Mouse (Mus musculus): Measurements from ENCODE around the gene Ccl6. TPM values are rescaled to one million over a fixed set of nuclear protein-coding genes. Genes with fewer than 3 reads are reported as not detected.

Ccl6 gene
- polyA plus RNA-seq, 1 experiment, result not detected

- no peaks in the 10 kb centered on the region for H3K27me3 ChIP-seq (ENCODE audit: control insufficient read depth)
- H3K9me3 ChIP-seq (ENCODE audit: control insufficient read depth, low read length), result no peaks in the 10 kb centered on the region
Measured at GRCm38 (mm10) chr11:83603399-83603798, 10.5 kb upstream of the Ccl6 start.

GRCm38 (mm10) chr11:83600576-83600975 is 7.7 kb upstream of the Ccl6 start:
- Histone ChIP-seq H3K4me3 (replicated peaks) (no peak overlapping the region), H3K36me3 (ENCODE audit: control insufficient read depth) (no peaks in the 10 kb centered on the region), H3K4me1 (ENCODE audit: control insufficient read depth) (no peaks in the 10 kb centered on the region), H3K9me3 (ENCODE audit: control insufficient read depth, low read length) (no peaks in the 10 kb centered on the region), H3K27me3 (ENCODE audit: control insufficient read depth) (no peaks in the 10 kb centered on the region)
- TF ChIP-seq GATA1 (IDR thresholded peaks at IDR 0.05; ENCODE audit: low read length) (no peak), TAL1 (IDR thresholded peaks at IDR 0.05; ENCODE audit: low read length) (no peak)

More at GRCm38 (mm10) chr11:83603399-83603798, 10.5 kb upstream of the Ccl6 start:
- Histone ChIP-seq H3K4me1 (ENCODE audit: control insufficient read depth) (no peaks in the 10 kb centered on the region), H3K36me3 (ENCODE audit: control insufficient read depth) (no peaks in the 10 kb centered on the region), H3K4me3 (replicated peaks) (no peak overlapping the region)
- no peak for TF ChIP-seq TAL1 (IDR thresholded peaks at IDR 0.05; ENCODE audit: low read length)

- H3K9me3 ChIP-seq (ENCODE audit: control insufficient read depth, low read length), result no peaks in the 10 kb centered on the region
- H3K4me1 ChIP-seq (ENCODE audit: control insufficient read depth), result no peaks in the 10 kb centered on the region
- H3K36me3 ChIP-seq (ENCODE audit: control insufficient read depth), result no peaks in the 10 kb centered on the region
- no peak overlapping the region for H3K4me3 ChIP-seq (replicated peaks)
- H3K27me3 ChIP-seq (ENCODE audit: control insufficient read depth), result no peaks in the 10 kb centered on the region
- TF ChIP-seq TAL1 (IDR thresholded peaks at IDR 0.05; ENCODE audit: low read length), result no peak
- no peak for TF ChIP-seq GATA1 (IDR thresholded peaks at IDR 0.05; ENCODE audit: low read length)
Measured at GRCm38 (mm10) chr11:83598991-83599390, 6.1 kb upstream of the Ccl6 start.

- Histone ChIP-seq H3K9me3 (ENCODE audit: control insufficient read depth, low read length) (no peaks in the 10 kb centered on the region), H3K36me3 (ENCODE audit: control insufficient read depth) (no peaks in the 10 kb centered on the region), H3K4me3 (replicated peaks) (no peak overlapping the region), H3K27me3 (ENCODE audit: control insufficient read depth) (no peaks in the 10 kb centered on the region), H3K4me1 (ENCODE audit: control insufficient read depth) (no peaks in the 10 kb centered on the region)
- TF ChIP-seq TAL1 (IDR thresholded peaks at IDR 0.05; ENCODE audit: low read length) (no peak), GATA1 (IDR thresholded peaks at IDR 0.05; ENCODE audit: low read length) (no peak)
Measured at GRCm38 (mm10) chr11:83598207-83598837, 5.4 kb upstream of the Ccl6 start.

GRCm38 (mm10) chr11:83597796-83598195 is 4.9 kb upstream of the Ccl6 start:
- no peaks in the 10 kb centered on the region for H3K27me3 ChIP-seq (ENCODE audit: control insufficient read depth)
- no peaks in the 10 kb centered on the region for H3K9me3 ChIP-seq (ENCODE audit: control insufficient read depth, low read length)
- no peak for TF ChIP-seq GATA1 (IDR thresholded peaks at IDR 0.05; ENCODE audit: low read length)
- TF ChIP-seq TAL1 (IDR thresholded peaks at IDR 0.05; ENCODE audit: low read length), result no peak
- no peaks in the 10 kb centered on the region for H3K4me1 ChIP-seq (ENCODE audit: control insufficient read depth)
- no peak overlapping the region for H3K4me3 ChIP-seq (replicated peaks)
- H3K36me3 ChIP-seq (ENCODE audit: control insufficient read depth), result no peaks in the 10 kb centered on the region

GRCm38 (mm10) chr11:83595669-83596455 is 3.0 kb upstream of the Ccl6 start:
- H3K27me3 ChIP-seq (ENCODE audit: control insufficient read depth), result no peaks in the 10 kb centered on the region
- no peaks in the 10 kb centered on the region for H3K4me1 ChIP-seq (ENCODE audit: control insufficient read depth)
- no peaks in the 10 kb centered on the region for H3K9me3 ChIP-seq (ENCODE audit: control insufficient read depth, low read length)
- TF ChIP-seq GATA1 (IDR thresholded peaks at IDR 0.05; ENCODE audit: low read length), result no peak
- TF ChIP-seq TAL1 (IDR thresholded peaks at IDR 0.05; ENCODE audit: low read length), result no peak
- H3K36me3 ChIP-seq (ENCODE audit: control insufficient read depth), result no peaks in the 10 kb centered on the region
- no peak overlapping the region for H3K4me3 ChIP-seq (replicated peaks)

GRCm38 (mm10) chr11:83593453-83593852 is 566 bp upstream of the Ccl6 start:
- H3K4me1 ChIP-seq (ENCODE audit: control insufficient read depth), result no peaks in the 10 kb centered on the region
- H3K9me3 ChIP-seq (ENCODE audit: control insufficient read depth, low read length), result no peaks in the 10 kb centered on the region
- TF ChIP-seq TAL1 (IDR thresholded peaks at IDR 0.05; ENCODE audit: low read length) (no peak), GATA1 (IDR thresholded peaks at IDR 0.05; ENCODE audit: low read length) (no peak)
- no peaks in the 10 kb centered on the region for H3K27me3 ChIP-seq (ENCODE audit: control insufficient read depth)
- H3K36me3 ChIP-seq (ENCODE audit: control insufficient read depth), result no peaks in the 10 kb centered on the region
- no peak overlapping the region for H3K4me3 ChIP-seq (replicated peaks)

GRCm38 (mm10) chr11:83584232-83584631 is 8.7 kb downstream of the Ccl6 start:
- H3K4me3 ChIP-seq (replicated peaks), result no peak overlapping the region
- H3K36me3 ChIP-seq (ENCODE audit: control insufficient read depth), result no peaks in the 10 kb centered on the region
- TF ChIP-seq GATA1 (IDR thresholded peaks at IDR 0.05; ENCODE audit: low read length) (no peak), TAL1 (IDR thresholded peaks at IDR 0.05; ENCODE audit: low read length) (no peak)
- H3K27me3 ChIP-seq (ENCODE audit: control insufficient read depth), result no peaks in the 10 kb centered on the region
- no peaks in the 10 kb centered on the region for H3K4me1 ChIP-seq (ENCODE audit: control insufficient read depth)
- H3K9me3 ChIP-seq (ENCODE audit: control insufficient read depth, low read length), result no peaks in the 10 kb centered on the region

- no peak overlapping the region for H3K4me3 ChIP-seq (replicated peaks)
- no peaks in the 10 kb centered on the region for H3K27me3 ChIP-seq (ENCODE audit: control insufficient read depth)
- TF ChIP-seq TAL1 (IDR thresholded peaks at IDR 0.05; ENCODE audit: low read length) (no peak), GATA1 (IDR thresholded peaks at IDR 0.05; ENCODE audit: low read length) (no peak)
- no peaks in the 10 kb centered on the region for H3K4me1 ChIP-seq (ENCODE audit: control insufficient read depth)
- no peaks in the 10 kb centered on the region for H3K9me3 ChIP-seq (ENCODE audit: control insufficient read depth, low read length)
- no peaks in the 10 kb centered on the region for H3K36me3 ChIP-seq (ENCODE audit: control insufficient read depth)
Measured at GRCm38 (mm10) chr11:83583450-83583754, 9.5 kb downstream of the Ccl6 start.

All from erythroblast, embryonic 14.5 days (primary cell).